Mouse (Mus musculus): ENCODE results near the gene Vwa8. TPM values are rescaled to one million over a fixed set of nuclear protein-coding genes. Genes with fewer than 3 reads are reported as not detected.

Vwa8 gene
- 0.11 and 0.13 TPM in 2 replicates for polyA plus RNA-seq (2012)

GRCm38 (mm10) chr14:78848941-78849911 is at the start of gene Vwa8:
Vwa8 (plus strand) TSS chr14:78849052.
- H3K36me3 ChIP-seq (ENCODE audit: control insufficient read depth): no peaks in the 10 kb centered on the region
- peaks cover 37% of the 10 kb centered on the region for H3K4me1 ChIP-seq (ENCODE audit: control insufficient read depth)
- TF ChIP-seq GATA1 (IDR thresholded peaks at IDR 0.05; ENCODE audit: low read length) (no peak), TAL1 (IDR thresholded peaks at IDR 0.05; ENCODE audit: low read length) (no peak)
- H3K9me3 ChIP-seq (ENCODE audit: control insufficient read depth, low read length): no peaks in the 10 kb centered on the region
- H3K27me3 ChIP-seq (ENCODE audit: control insufficient read depth): no peaks in the 10 kb centered on the region
- H3K4me3 ChIP-seq (replicated peaks): peak within 1 kb of the TSS; percentile 92

GRCm38 (mm10) chr14:78802378-78802777 is 46.5 kb upstream of the Vwa8 start:
- H3K4me3 ChIP-seq (replicated peaks): no peak overlapping the region
- no peaks in the 10 kb centered on the region for H3K27me3 ChIP-seq (ENCODE audit: control insufficient read depth)
- no peaks in the 10 kb centered on the region for H3K4me1 ChIP-seq (ENCODE audit: control insufficient read depth)
- H3K36me3 ChIP-seq (ENCODE audit: control insufficient read depth): no peaks in the 10 kb centered on the region
- TF ChIP-seq TAL1 (IDR thresholded peaks at IDR 0.05; ENCODE audit: low read length) (no peak), GATA1 (IDR thresholded peaks at IDR 0.05; ENCODE audit: low read length) (no peak)
- no peaks in the 10 kb centered on the region for H3K9me3 ChIP-seq (ENCODE audit: control insufficient read depth, low read length)

GRCm38 (mm10) chr14:78803924-78804323 is 44.9 kb upstream of the Vwa8 start:
- H3K27me3 ChIP-seq (ENCODE audit: control insufficient read depth): no peaks in the 10 kb centered on the region
- H3K4me1 ChIP-seq (ENCODE audit: control insufficient read depth): no peaks in the 10 kb centered on the region
- H3K4me3 ChIP-seq (replicated peaks): no peak overlapping the region
- H3K36me3 ChIP-seq (ENCODE audit: control insufficient read depth): no peaks in the 10 kb centered on the region
- TF ChIP-seq TAL1 (IDR thresholded peaks at IDR 0.05; ENCODE audit: low read length): no peak
- no peak for TF ChIP-seq GATA1 (IDR thresholded peaks at IDR 0.05; ENCODE audit: low read length)
- H3K9me3 ChIP-seq (ENCODE audit: control insufficient read depth, low read length): no peaks in the 10 kb centered on the region

- TF ChIP-seq GATA1 (IDR thresholded peaks at IDR 0.05; ENCODE audit: low read length) (no peak), TAL1 (IDR thresholded peaks at IDR 0.05; ENCODE audit: low read length) (no peak)
- H3K4me3 ChIP-seq (replicated peaks): no peak overlapping the region
These were observed 36.0 kb upstream of the Vwa8 start for GRCm38 (mm10) chr14:78812896-78813295.

GRCm38 (mm10) chr14:78816411-78816810 is 32.4 kb upstream of the Vwa8 start:
- Histone ChIP-seq H3K4me3 (replicated peaks) (no peak overlapping the region), H3K9me3 (ENCODE audit: control insufficient read depth, low read length) (no peaks in the 10 kb centered on the region), H3K36me3 (ENCODE audit: control insufficient read depth) (no peaks in the 10 kb centered on the region), H3K4me1 (ENCODE audit: control insufficient read depth) (no peaks in the 10 kb centered on the region), H3K27me3 (ENCODE audit: control insufficient read depth) (no peaks in the 10 kb centered on the region)
- TF ChIP-seq TAL1 (IDR thresholded peaks at IDR 0.05; ENCODE audit: low read length): no peak
- TF ChIP-seq GATA1 (IDR thresholded peaks at IDR 0.05; ENCODE audit: low read length): no peak

More at GRCm38 (mm10) chr14:78812896-78813295, 36.0 kb upstream of the Vwa8 start:
- Histone ChIP-seq H3K36me3 (ENCODE audit: control insufficient read depth) (no peaks in the 10 kb centered on the region), H3K27me3 (ENCODE audit: control insufficient read depth) (no peaks in the 10 kb centered on the region), H3K9me3 (ENCODE audit: control insufficient read depth, low read length) (no peaks in the 10 kb centered on the region), H3K4me1 (ENCODE audit: control insufficient read depth) (no peaks in the 10 kb centered on the region)

DNA sequence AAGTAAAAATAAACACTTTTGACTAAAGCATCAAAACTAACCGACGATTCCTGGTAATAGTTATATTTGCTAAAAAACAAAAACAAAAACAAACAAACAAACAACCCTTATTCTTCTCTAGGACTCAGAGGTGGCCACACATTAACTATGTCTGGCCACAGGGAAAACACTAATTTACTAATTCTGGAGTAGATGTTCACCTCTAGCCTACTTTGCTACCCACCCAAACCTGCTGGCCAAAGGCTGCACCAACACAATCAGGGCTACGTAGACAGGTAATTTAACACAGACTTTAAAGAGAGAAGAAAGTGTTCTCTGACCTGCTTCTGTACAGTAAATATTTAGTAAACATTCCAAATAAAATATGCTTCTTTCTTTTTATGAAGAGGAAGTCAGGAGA is 31.2 kb upstream of the Vwa8 start:
- no peak for TF ChIP-seq TAL1 (IDR thresholded peaks at IDR 0.05; ENCODE audit: low read length)
- Histone ChIP-seq H3K4me1 (ENCODE audit: control insufficient read depth) (no peaks in the 10 kb centered on the region), H3K27me3 (ENCODE audit: control insufficient read depth) (no peaks in the 10 kb centered on the region), H3K9me3 (ENCODE audit: control insufficient read depth, low read length) (no peaks in the 10 kb centered on the region), H3K36me3 (ENCODE audit: control insufficient read depth) (no peaks in the 10 kb centered on the region), H3K4me3 (replicated peaks) (no peak overlapping the region)

DNA sequence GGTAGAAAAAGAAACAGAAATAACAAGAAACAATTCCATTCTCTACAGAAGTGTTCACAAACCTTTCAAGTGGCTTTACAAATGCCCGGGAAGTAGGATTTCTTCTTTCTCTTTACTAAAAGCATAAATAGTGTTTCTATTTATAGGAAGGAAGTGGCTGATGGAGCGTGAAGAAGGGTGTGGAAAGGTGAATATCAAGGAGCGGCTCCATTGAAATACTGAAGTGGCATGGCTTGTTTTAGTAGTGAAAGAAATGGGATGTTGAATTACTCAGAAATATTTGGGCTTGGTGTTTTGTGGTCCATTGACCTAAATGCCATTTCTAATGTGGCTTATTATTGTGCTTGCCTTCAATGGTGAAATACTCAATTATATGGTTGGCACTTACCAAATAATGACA is 30.4 kb upstream of the Vwa8 start:
- no peaks in the 10 kb centered on the region for H3K4me1 ChIP-seq (ENCODE audit: control insufficient read depth)
- H3K27me3 ChIP-seq (ENCODE audit: control insufficient read depth): no peaks in the 10 kb centered on the region
- TF ChIP-seq TAL1 (IDR thresholded peaks at IDR 0.05; ENCODE audit: low read length) (no peak), GATA1 (IDR thresholded peaks at IDR 0.05; ENCODE audit: low read length) (no peak)
- H3K36me3 ChIP-seq (ENCODE audit: control insufficient read depth): no peaks in the 10 kb centered on the region
- H3K9me3 ChIP-seq (ENCODE audit: control insufficient read depth, low read length): no peaks in the 10 kb centered on the region
- no peak overlapping the region for H3K4me3 ChIP-seq (replicated peaks)

GRCm38 (mm10) chr14:78824013-78824412 is 24.8 kb upstream of the Vwa8 start:
- no peaks in the 10 kb centered on the region for H3K36me3 ChIP-seq (ENCODE audit: control insufficient read depth)
- H3K4me3 ChIP-seq (replicated peaks): no peak overlapping the region
- TF ChIP-seq TAL1 (IDR thresholded peaks at IDR 0.05; ENCODE audit: low read length) (no peak), GATA1 (IDR thresholded peaks at IDR 0.05; ENCODE audit: low read length) (no peak)
- no peaks in the 10 kb centered on the region for H3K9me3 ChIP-seq (ENCODE audit: control insufficient read depth, low read length)
- H3K27me3 ChIP-seq (ENCODE audit: control insufficient read depth): no peaks in the 10 kb centered on the region
- no peaks in the 10 kb centered on the region for H3K4me1 ChIP-seq (ENCODE audit: control insufficient read depth)

GRCm38 (mm10) chr14:78824507-78824906 is 24.3 kb upstream of the Vwa8 start:
- Histone ChIP-seq H3K4me3 (replicated peaks) (no peak overlapping the region), H3K36me3 (ENCODE audit: control insufficient read depth) (no peaks in the 10 kb centered on the region), H3K4me1 (ENCODE audit: control insufficient read depth) (no peaks in the 10 kb centered on the region), H3K9me3 (ENCODE audit: control insufficient read depth, low read length) (no peaks in the 10 kb centered on the region), H3K27me3 (ENCODE audit: control insufficient read depth) (no peaks in the 10 kb centered on the region)
- TF ChIP-seq TAL1 (IDR thresholded peaks at IDR 0.05; ENCODE audit: low read length): no peak
- no peak for TF ChIP-seq GATA1 (IDR thresholded peaks at IDR 0.05; ENCODE audit: low read length)
